Mouse (Mus musculus): ENCODE measurements around the gene Gpr33. TPM values are rescaled to one million over a fixed set of nuclear protein-coding genes. Genes with fewer than 3 reads are reported as not detected.

Gene Gpr33
- polyA plus RNA-seq, 1 experiment from 2014 or later: not detected

Other genes starting within 250 kb of the Gpr33 start
- gene Hectd1, start 198.5 kb downstream of the Gpr33 start, polyA plus RNA-seq (2014; fragmentation: Nextera tagmentation; extraction: Ambion mirVana): 36.0 and 51.6 TPM in 2 replicates
- gene Heatr5a, start 56.7 kb downstream of the Gpr33 start, polyA plus RNA-seq (2014; fragmentation: Nextera tagmentation; extraction: Ambion mirVana): 7.5 and 14.7 TPM in 2 replicates
- gene Dtd2, start 21.6 kb downstream of the Gpr33 start, polyA plus RNA-seq (2014; fragmentation: Nextera tagmentation; extraction: Ambion mirVana): 28.8 and 30.2 TPM in 2 replicates
- 18.9 and 19.2 TPM in 2 replicates for gene Nubpl, start 69.7 kb upstream of the Gpr33 start, polyA plus RNA-seq (2014; fragmentation: Nextera tagmentation; extraction: Ambion mirVana)